Mouse (Mus musculus) lung, postnatal 0 days (tissue): ENCODE data around the gene Capn12.

Source experiments
- CTCF ChIP-seq: IDR thresholded peaks from 2 replicates; pipeline ENCODE4 v1.5.1; 2016; ENCODE audit warnings: antibody characterized with exemption, mild to moderate bottlenecking
- EP300 ChIP-seq: IDR thresholded peaks from 2 replicates; pipeline ENCODE4 v1.6.1; 2016; ENCODE audit warnings: antibody characterized with exemption, mild to moderate bottlenecking, control low read depth

DNA sequence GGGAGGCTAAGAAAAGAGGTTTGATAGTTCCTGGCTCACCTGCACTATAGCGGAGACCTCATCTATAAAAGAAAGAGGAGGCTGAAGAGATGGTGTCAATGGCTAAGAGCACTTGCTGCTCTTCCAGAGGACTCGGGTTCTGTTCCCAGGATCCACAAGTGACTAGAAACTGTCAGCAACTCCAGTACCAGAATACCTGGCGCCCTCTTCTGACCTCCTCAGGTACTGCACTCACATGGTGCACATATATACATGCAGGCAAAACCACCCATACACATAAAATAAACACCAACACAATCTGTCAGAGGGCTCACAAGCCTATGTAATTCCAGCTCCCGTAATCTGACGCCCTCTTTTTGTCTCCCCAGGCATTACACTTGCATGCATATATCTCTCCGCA lies 20.3 kb upstream of the Capn12 start:
- no peak for TF ChIP-seq EP300
- no peak; the same call in 1 of the 2 replicates for TF ChIP-seq CTCF
